Mouse (Mus musculus): Measurements from ENCODE around the gene Clk2.

Gene Clk2

GRCm38 (mm10) chr3:89224796-89225195, 60.2 kb downstream of the Clk2 start:
- 47% methylated on average over 11 of the region's 11 CpGs for WGBS

GRCm38 (mm10) chr3:89225321-89225815, 60.8 kb downstream of the Clk2 start:
- 52% methylated on average over 12 of the region's 12 CpGs for WGBS

DNA sequence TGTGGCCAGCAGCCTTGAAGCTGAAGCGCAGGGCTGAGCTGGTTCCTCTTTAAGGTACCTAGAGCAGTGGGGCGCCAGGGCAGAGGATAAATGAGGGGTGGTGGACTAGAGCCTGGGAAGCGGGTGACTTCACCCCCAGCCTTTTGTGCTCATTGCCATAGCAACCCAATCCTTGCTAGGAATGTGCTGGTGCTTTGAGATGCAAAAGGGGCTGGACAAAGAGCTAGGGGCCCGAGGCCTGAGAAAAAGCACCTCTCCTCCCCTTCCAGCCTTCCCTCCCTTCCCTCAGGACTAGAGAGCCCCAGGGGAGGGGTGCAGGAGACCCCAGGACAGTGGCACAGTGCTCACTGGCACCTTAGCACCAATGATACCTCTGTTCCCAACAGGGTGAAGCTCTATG, 61.3 kb downstream of the Clk2 start:
- 52% methylated on average over 4 of the region's 4 CpGs for WGBS

- 39% methylated on average over 11 of the region's 11 CpGs for WGBS
Measured at GRCm38 (mm10) chr3:89226361-89226760, 61.8 kb downstream of the Clk2 start.
